Mouse (Mus musculus) megakaryocyte, embryonic 14.5 days (primary cell): ENCODE measurements around the gene Kcnab2.

Experiments used
- FLI1 ChIP-seq: IDR thresholded peaks from 2 replicates; pipeline ENCODE4 v1.6.1; 2012; ENCODE audit warnings: low read length, inconsistent platforms, mixed read lengths
- GATA1 ChIP-seq: IDR thresholded peaks from 3 replicates; pipeline ENCODE4 v1.6.1; 2012; ENCODE audit warnings: mixed read lengths, low read length, inconsistent platforms, borderline replicate concordance

GRCm38 (mm10) chr4:152392192-152392591 is 85.5 kb downstream of the Kcnab2 start:
- TF ChIP-seq GATA1 (no peak), FLI1 (no peak)
